Mouse (Mus musculus): ENCODE data around the gene 1810049J17Rik. TPM values are rescaled to one million over a fixed set of nuclear protein-coding genes. Genes with fewer than 3 reads are reported as not detected.

Gene 1810049J17Rik
- polyA plus RNA-seq, 1 experiment from 2014 or later: 1.1 TPM

- H3K4me3 ChIP-seq (ENCODE audit: low read depth, low read length): no peak overlapping the region
- no peak for TF ChIP-seq EP300 (IDR thresholded peaks at IDR 0.05; ENCODE audit: low read depth)
- no peak for TF ChIP-seq CTCF (IDR thresholded peaks at IDR 0.05; ENCODE audit: low read depth)
- peak overlapping the region; percentile 40 for H3K4me2 ChIP-seq (ENCODE audit: low read depth, low read length)
- WGBS (ENCODE audit: insufficient replicate concordance): 26% methylated on average over 8 of the region's 8 CpGs
- H3K9me3 ChIP-seq (ENCODE audit: low read length): no peaks in the 10 kb centered on the region
- peak; percentile 28 for DNase-seq
- no peak overlapping the region for H3K9ac ChIP-seq (replicated peaks)
- H3K27ac ChIP-seq (ENCODE audit: low read depth): peak overlapping the region; percentile 34; the same call in 1 of the 2 replicates
- no peaks in the 10 kb centered on the region for H3K36me3 ChIP-seq (replicated peaks; ENCODE audit: insufficient read depth, low read length)
- H3K4me1 ChIP-seq (ENCODE audit: insufficient read depth): peaks cover 11% of the 10 kb centered on the region
- H3K27me3 ChIP-seq (ENCODE audit: insufficient read depth, low read length): no peaks in the 10 kb centered on the region
- ATAC-seq: peak; percentile 68
Measured at GRCm38 (mm10) chr15:12306188-12307071, 15.3 kb downstream of the 1810049J17Rik start.

GRCm38 (mm10) chr15:12301771-12302170, 19.9 kb downstream of the 1810049J17Rik start:
- Histone ChIP-seq H3K4me3 (ENCODE audit: low read depth, low read length) (no peak overlapping the region), H3K27ac (ENCODE audit: low read depth) (no peak overlapping the region), H3K4me1 (ENCODE audit: insufficient read depth) (peaks cover 5% of the 10 kb centered on the region), H3K9me3 (ENCODE audit: low read length) (no peaks in the 10 kb centered on the region), H3K27me3 (ENCODE audit: insufficient read depth, low read length) (no peaks in the 10 kb centered on the region), H3K36me3 (replicated peaks; ENCODE audit: insufficient read depth, low read length) (no peaks in the 10 kb centered on the region), H3K9ac (replicated peaks) (no peak overlapping the region), H3K4me2 (ENCODE audit: low read depth, low read length) (no peak overlapping the region)
- TF ChIP-seq EP300 (IDR thresholded peaks at IDR 0.05; ENCODE audit: low read depth) (no peak), CTCF (IDR thresholded peaks at IDR 0.05; ENCODE audit: low read depth) (no peak)
- ATAC-seq: no peak
- WGBS (ENCODE audit: insufficient replicate concordance): 65% methylated on average over 5 of the region's 6 CpGs
- DNase-seq: peak; percentile 26

DNA sequence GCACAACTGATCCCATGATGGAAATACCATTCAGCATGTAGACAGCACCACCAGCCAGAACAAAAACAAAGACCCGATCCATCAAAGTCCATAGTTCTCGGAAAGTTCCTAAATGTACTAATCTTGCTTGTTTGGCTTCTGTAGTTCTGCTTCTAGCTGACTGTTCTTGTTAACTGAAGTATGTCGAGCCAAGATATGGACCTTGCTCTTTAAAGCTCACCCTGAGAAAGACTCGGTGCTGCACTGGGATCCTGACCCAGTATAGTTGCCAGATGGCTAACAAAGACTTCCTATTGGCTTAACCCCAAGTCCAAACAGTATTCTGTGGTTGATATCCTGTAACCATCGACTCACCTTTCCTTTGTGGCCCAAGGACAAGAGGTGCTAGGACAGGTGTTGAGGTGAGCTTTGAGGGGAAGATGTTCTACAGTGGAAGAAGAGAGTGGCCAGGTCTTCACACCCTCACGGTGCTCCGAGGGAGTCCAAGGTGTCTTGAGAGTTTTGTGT, 23.4 kb downstream of the 1810049J17Rik start:
- DNase-seq (no peak), ATAC-seq (no peak)
- no peak overlapping the region for H3K4me3 ChIP-seq (ENCODE audit: low read depth, low read length)
- no peaks in the 10 kb centered on the region for H3K27me3 ChIP-seq (ENCODE audit: insufficient read depth, low read length)
- no peak overlapping the region for H3K27ac ChIP-seq (ENCODE audit: low read depth)
- TF ChIP-seq EP300 (IDR thresholded peaks at IDR 0.05; ENCODE audit: low read depth): no peak
- no peak for TF ChIP-seq CTCF (IDR thresholded peaks at IDR 0.05; ENCODE audit: low read depth)
- no peaks in the 10 kb centered on the region for H3K36me3 ChIP-seq (replicated peaks; ENCODE audit: insufficient read depth, low read length)
- H3K9ac ChIP-seq (replicated peaks): no peak overlapping the region
- 70% methylated on average over 7 of the region's 7 CpGs for WGBS (ENCODE audit: insufficient replicate concordance)
- H3K9me3 ChIP-seq (ENCODE audit: low read length): no peaks in the 10 kb centered on the region
- no peaks in the 10 kb centered on the region for H3K4me1 ChIP-seq (ENCODE audit: insufficient read depth)
- no peak overlapping the region for H3K4me2 ChIP-seq (ENCODE audit: low read depth, low read length)

- DNase-seq (no peak), ATAC-seq (no peak)
- H3K36me3 ChIP-seq (replicated peaks; ENCODE audit: insufficient read depth, low read length): no peaks in the 10 kb centered on the region
- WGBS (ENCODE audit: insufficient replicate concordance): 65% methylated on average over 2 of the region's 2 CpGs
- no peak overlapping the region for H3K27ac ChIP-seq (ENCODE audit: low read depth)
- TF ChIP-seq CTCF (IDR thresholded peaks at IDR 0.05; ENCODE audit: low read depth): no peak
- TF ChIP-seq EP300 (IDR thresholded peaks at IDR 0.05; ENCODE audit: low read depth): no peak
- H3K4me2 ChIP-seq (ENCODE audit: low read depth, low read length): no peak overlapping the region
- no peak overlapping the region for H3K9ac ChIP-seq (replicated peaks)
- no peak overlapping the region for H3K4me3 ChIP-seq (ENCODE audit: low read depth, low read length)
- no peaks in the 10 kb centered on the region for H3K4me1 ChIP-seq (ENCODE audit: insufficient read depth)
- no peaks in the 10 kb centered on the region for H3K9me3 ChIP-seq (ENCODE audit: low read length)
- no peaks in the 10 kb centered on the region for H3K27me3 ChIP-seq (ENCODE audit: insufficient read depth, low read length)
Measured at GRCm38 (mm10) chr15:12296228-12296627, 25.5 kb downstream of the 1810049J17Rik start.

DNA sequence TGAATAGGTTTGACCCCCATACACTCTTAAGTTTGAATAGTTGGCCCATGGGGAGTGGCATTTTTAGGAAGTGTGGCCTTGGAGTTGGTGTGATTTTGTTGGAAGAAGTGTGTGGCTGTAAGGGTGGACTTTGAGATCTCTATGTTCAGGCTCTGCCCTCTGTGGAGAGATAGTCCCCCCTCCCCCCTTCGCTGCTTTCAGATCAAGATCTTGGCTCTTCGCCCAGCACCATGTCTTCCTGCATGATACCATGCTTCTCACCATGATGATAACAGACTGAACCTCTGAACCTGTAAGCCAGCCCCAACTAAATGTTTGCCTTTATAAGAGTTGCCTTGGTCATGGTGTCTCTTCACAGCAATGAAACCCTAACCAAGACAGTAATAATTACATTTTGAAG, 29.9 kb downstream of the 1810049J17Rik start:
- no peak for DNase-seq
- WGBS (ENCODE audit: insufficient replicate concordance): 75% methylated on average over 2 of the region's 2 CpGs
- H3K9ac ChIP-seq (replicated peaks): no peak overlapping the region

DNA sequence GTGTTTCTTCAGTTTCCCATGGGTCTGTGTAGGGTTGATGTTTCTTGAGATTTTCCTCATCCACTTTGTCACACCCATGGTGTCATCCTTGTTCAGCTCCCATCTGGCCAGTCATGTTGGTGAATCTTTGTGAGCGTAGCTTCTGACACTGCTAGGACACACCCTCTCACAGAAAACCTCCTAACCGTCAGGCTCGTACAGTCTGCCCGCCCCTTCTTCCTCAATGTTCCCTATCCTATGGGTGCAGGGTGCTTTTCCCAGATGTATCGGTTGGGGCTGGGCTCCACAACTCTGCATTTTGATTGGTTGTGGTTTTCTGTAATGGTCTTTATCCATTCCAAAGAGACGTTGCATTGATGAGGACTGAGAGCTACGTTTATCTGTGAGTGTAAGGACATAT, 31.4 kb downstream of the 1810049J17Rik start:
- no peak overlapping the region for H3K27ac ChIP-seq (ENCODE audit: low read depth)
- H3K4me3 ChIP-seq (ENCODE audit: low read depth, low read length): no peak overlapping the region
- H3K9me3 ChIP-seq (ENCODE audit: low read length): no peaks in the 10 kb centered on the region
- no peak; the same call in 1 of the 2 replicates for ATAC-seq
- 62% methylated on average over 7 of the region's 7 CpGs for WGBS (ENCODE audit: insufficient replicate concordance)
- TF ChIP-seq EP300 (IDR thresholded peaks at IDR 0.05; ENCODE audit: low read depth): no peak
- H3K4me1 ChIP-seq (ENCODE audit: insufficient read depth): no peaks in the 10 kb centered on the region
- no peak overlapping the region for H3K4me2 ChIP-seq (ENCODE audit: low read depth, low read length)
- no peaks in the 10 kb centered on the region for H3K27me3 ChIP-seq (ENCODE audit: insufficient read depth, low read length)
- no peak overlapping the region for H3K9ac ChIP-seq (replicated peaks)
- no peak for DNase-seq
- no peaks in the 10 kb centered on the region for H3K36me3 ChIP-seq (replicated peaks; ENCODE audit: insufficient read depth, low read length)

More for the DNA sequence above, 29.9 kb downstream of the 1810049J17Rik start:
- H3K4me3 ChIP-seq (ENCODE audit: low read depth, low read length): no peak overlapping the region
- no peaks in the 10 kb centered on the region for H3K27me3 ChIP-seq (ENCODE audit: insufficient read depth, low read length)
- H3K4me2 ChIP-seq (ENCODE audit: low read depth, low read length): no peak overlapping the region
- no peak overlapping the region for H3K27ac ChIP-seq (ENCODE audit: low read depth)
- H3K36me3 ChIP-seq (replicated peaks; ENCODE audit: insufficient read depth, low read length): no peaks in the 10 kb centered on the region
- H3K9me3 ChIP-seq (ENCODE audit: low read length): no peaks in the 10 kb centered on the region
- no peak for TF ChIP-seq CTCF (IDR thresholded peaks at IDR 0.05; ENCODE audit: low read depth)
- no peak for TF ChIP-seq EP300 (IDR thresholded peaks at IDR 0.05; ENCODE audit: low read depth)
- H3K4me1 ChIP-seq (ENCODE audit: insufficient read depth): no peaks in the 10 kb centered on the region
- no peak for ATAC-seq

Measured in liver, postnatal 0 days (tissue).